Mouse (Mus musculus): Measurements from ENCODE around the gene Lclat1. TPM values are rescaled to one million over a fixed set of nuclear protein-coding genes. Genes with fewer than 3 reads are reported as not detected.

The Lclat1 gene
- polyA plus RNA-seq, 1 experiment = 2.9 TPM

DNA sequence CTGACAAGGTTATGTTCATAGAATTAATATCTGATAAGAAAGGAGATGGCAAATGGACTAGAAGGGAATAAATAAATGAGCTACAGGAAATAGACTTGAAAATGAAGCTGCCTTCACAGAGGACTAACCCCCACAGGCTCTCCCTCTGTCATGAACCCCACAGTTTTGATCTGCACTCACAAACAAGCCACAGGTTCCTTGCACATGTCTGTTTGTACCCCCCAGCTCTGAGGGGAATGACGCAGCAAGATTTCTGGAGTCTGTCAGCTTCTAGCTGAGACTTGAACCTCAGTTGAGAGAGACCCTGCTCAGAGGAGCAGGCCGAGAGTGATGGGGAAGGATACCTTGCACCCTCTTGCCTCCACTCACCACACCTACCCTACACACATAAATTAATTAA is 124.8 kb downstream of the Lclat1 start:
- TF ChIP-seq GATA1 (IDR thresholded peaks at IDR 0.05; ENCODE audit: low read length) = no peak

DNA sequence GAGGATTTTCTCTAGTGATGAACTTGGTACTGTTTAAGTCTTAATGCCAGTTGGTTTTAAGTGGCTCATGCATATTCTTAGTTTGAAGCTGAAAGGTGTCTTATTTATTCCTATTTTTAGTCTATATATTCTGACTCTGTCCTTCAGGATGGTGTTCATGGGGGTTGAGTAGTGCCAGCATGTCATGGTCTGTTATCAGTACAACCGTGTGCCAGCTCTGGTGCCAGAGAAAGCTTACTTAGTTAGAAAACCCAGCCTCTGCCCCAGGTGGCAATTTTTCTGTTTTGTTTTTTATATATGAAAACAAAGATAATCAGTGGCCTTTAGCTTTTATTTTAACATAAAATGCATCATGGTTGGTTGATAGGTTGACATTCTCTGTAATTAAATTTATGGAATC is 126.2 kb downstream of the Lclat1 start:
- TF ChIP-seq GATA1 (IDR thresholded peaks at IDR 0.05; ENCODE audit: low read length) = no peak

DNA sequence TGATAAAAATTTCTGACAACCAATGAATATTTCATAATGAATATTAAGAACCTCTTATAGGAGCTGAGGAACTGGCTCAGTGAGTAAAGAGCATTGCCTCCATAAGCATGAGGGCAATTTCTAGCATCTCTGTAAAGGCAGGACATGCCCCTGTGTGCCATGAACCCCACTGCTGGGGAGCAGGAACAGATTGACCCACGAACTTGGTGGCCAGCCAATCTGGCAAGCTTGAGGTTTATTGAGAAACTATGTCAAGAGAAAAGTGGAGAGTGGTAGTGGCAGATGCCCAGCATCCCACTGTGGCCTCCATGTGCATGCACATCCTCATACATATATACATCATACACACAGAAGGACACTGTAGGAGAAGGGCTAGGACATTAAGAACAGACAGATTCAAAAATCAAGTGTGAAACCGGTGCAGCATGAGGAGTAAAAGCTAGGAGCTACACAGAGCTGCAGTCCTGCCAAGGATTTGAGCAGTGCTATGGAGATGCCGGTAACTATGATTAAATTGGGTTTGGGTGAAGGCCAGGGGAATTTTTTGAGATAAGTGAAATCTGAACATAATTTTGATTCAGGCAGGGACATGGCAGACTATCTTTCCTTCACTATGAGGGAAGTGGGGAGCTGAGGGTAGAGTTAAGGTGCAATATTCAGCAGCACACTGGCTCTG is 129.5 kb downstream of the Lclat1 start:
- TF ChIP-seq GATA1 (IDR thresholded peaks at IDR 0.05; ENCODE audit: low read length) = no peak

DNA sequence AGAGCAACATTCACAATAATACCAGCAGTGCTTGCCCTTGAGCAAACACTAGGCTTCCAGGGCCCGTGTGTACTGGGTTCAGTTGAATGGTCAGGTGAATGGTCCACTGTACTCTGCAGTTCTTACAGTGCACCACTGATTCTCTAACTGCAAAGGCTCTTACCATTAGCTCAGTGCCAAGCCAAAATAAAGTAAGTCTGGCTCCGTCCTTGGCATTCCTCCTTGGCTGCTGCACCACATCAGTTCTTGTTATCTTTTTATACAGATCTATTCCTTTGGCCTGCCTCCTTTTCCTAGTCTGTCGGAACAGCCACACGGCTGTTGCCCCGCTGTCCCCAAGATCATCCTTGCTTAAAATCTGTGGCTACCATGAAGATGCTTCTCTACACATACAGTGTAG is 130.7 kb downstream of the Lclat1 start:
- TF ChIP-seq GATA1 (IDR thresholded peaks at IDR 0.05; ENCODE audit: low read length) = no peak

DNA sequence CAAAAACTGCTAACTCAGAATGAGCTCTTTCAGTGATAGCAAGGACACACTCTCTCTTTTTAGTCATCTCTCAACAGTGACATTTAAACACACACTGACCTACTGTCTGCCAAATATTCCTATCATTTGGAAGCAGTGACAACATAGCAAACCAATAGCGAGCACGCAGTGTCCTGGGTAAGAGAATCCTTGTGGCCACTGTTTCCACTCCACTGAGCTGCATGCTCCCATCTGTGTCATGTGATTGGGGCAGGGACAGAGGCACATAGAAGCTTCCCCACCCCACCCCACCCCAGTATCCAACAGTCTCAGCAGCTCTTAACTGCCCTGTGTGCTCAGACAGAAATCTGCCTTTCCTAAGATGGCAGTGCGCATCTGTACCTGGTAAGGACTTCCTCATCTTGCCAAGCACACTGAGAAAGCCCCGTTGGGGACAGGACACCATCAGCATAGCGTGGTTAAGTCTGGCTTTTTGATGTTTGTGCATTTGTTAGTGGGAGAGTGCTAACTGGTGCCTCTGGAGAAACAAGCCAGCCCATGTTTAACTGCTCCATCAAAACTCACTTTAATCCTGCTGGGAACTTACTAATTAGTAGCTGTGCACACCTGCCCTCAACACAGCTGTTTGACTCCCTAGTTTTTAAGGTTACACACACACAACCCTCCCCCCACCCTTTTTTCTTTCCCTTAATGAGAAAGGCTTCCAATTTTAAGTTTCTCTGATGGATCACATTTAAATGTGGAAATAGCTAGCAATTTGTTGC is 133.5 kb downstream of the Lclat1 start:
- TF ChIP-seq GATA1 (IDR thresholded peaks at IDR 0.05; ENCODE audit: low read length) = no peak

DNA sequence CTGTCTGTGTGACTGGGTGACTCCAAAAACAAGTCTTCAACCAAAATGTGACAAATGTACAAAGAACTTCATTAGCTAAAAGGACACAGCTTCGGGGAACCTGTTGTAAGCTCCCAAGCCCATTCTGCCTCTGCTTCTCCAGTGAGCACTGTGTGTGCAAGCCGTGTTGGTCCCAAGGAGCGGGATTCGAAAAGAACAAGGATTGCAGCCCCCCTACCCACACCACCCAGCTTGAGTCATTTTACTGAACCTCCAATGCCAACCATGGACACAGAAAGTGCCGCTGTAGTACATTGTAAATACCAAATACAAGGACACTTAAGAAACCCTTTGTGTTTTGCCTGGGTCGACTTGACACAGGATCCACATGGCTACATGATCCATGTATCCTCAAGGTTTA is 135.9 kb downstream of the Lclat1 start:
- no peak for TF ChIP-seq GATA1 (IDR thresholded peaks at IDR 0.05; ENCODE audit: low read length)

DNA sequence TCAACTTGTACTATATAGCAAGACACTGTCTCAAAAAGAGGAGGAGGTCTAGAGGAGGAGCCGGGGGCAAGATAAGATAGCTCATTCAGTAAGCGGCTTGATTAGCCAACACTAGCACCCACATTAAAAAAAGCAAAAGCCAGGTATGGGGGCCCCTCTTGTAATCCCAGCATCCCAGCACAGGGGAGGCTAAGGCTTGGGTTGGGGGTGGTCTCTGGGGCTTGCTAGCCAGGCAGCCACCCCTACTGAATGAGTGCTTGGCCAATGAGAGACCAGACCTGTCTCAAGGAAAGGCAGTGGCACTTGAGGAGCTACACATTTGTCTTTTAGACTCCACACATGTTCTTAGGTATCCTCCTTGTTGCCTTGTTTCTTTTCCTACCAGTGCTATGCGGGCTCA is 136.8 kb downstream of the Lclat1 start:
- no peak for TF ChIP-seq GATA1 (IDR thresholded peaks at IDR 0.05; ENCODE audit: low read length)

DNA sequence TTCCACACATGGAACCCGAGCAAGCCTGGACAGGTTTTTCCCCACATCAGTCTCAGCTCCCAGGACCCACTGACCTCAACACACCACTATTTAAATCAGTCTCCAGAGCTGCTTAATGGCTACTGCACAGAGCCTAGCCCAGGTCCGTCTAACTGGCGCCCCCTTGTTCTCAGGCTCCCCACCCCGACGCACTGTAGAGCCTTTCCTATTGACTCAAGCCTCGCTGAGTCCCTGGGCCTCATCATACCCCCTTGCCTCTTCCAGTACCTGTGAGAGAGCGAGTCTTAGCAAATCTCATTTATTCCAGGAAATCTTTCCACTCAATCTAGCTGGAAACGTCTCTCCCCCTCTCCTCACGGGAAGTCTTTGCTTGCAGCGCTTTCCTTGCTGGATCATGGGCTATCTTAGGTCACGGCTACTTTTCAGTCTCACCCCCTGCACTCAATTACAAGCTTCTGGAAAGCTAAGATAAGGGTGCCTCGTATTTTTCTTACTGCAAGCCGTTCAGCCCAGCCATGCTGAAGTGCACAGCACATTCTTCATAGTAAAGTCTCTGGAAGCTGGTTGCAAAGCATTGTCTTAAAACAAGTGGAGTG is 137.4 kb downstream of the Lclat1 start:
- TF ChIP-seq GATA1 (IDR thresholded peaks at IDR 0.05; ENCODE audit: low read length) = no peak

DNA sequence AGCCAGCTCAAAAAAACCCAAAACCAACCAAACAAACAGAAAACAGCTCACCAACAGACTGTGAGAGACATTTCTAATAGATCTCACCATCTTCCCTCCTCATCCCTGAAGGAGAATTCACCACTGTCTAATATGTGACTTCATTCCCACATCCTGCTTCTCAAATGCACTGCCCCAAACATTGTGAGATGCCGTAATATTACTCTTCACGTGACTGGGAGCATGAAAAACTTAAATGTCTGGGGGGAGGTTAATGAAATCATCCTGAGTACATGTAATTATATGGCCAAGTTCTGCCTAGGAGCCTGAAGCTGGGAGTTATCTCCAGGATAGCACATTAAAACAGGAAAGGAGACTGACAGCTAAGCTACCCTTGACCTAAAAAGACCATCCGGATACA is 138.3 kb downstream of the Lclat1 start:
- TF ChIP-seq GATA1 (IDR thresholded peaks at IDR 0.05; ENCODE audit: low read length) = no peak

DNA sequence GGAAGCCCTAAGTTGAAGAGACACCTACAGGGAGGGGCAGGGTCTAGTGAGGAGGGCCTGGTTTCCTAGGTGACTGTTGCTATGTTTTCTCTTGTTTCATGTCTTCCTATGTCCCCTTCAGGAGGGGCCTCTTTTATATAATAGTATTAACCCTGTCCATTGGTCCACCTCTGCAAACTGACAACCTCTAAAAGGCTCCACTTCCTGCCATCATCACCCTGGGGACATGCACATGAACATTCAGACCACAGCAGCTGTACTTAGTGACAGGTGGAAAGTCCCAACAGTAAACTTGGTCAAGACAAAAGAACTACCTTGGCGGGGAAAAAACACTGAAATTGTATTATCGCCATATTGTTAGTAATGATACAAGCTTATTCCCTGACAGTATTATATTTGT is 139.1 kb downstream of the Lclat1 start:
- no peak for TF ChIP-seq GATA1 (IDR thresholded peaks at IDR 0.05; ENCODE audit: low read length)

DNA sequence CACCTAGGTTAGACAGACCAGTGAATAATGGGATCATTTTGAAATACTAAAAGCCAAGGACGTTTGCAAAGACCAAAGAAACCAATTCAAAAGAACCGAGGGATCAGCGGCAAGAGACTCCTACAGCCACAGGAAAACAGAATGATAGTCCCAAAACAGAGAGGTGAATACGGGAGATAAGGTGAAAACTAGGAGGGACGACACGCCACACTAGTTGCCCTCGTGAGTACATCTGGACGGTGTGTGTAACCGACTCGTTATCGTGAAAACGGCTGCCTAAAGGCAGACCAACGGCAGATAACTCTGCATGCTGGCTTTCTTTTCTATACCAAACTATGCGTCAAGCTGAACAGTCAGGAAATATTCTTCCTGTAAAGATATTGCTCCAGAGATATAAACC is 140.0 kb downstream of the Lclat1 start:
- TF ChIP-seq GATA1 (IDR thresholded peaks at IDR 0.05; ENCODE audit: low read length) = no peak

DNA sequence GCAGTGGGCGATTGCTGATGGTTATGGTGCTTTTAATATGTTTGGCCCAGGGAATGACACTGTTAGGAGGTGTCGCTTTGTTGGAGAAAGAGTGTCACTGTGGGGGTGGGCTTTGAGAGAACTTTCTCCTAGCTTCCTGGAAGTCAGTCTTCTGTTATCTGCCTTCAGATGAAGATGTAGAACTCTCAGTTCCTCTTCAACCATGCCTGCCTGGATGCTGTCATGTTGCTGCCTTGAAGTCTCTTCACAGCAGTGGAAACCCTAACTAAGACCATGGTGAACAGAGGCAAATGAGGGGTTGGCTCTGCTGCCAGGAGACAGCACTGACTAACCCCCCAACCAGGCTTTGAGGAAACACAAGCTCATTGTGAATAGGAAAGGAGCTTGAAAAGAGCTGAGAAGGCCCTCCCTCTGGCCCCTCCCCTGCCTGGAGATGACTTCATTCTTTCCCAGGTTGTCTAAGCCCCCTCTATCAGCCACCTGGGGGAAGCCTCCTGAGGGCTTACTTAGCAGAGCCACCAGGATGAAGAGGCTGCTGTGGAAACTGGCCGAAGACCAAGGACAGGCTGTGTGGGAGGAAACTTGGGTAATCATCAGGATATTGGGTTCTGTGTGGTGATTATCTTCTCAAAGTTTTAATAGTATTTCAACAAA is 142.8 kb downstream of the Lclat1 start:
- TF ChIP-seq GATA1 (IDR thresholded peaks at IDR 0.05; ENCODE audit: low read length) = no peak

DNA sequence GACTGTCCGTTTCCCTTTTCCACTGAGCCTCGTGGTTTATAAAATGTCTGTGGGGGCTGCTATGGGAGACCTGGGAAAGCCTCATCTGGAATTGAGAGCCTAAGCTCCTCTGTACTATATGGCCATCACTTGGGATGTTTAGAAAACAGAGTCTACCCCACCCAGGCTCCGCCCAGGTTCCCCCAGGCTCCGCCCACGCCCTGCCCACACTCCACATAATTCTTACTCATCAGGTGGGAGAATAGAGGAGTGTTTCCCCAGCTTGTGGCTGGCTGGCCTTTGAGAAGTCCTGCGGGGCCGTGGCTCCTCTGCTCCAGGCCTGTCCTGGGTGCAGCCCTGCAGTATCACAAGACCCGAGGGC is 143.3 kb downstream of the Lclat1 start:
- TF ChIP-seq GATA1 (IDR thresholded peaks at IDR 0.05; ENCODE audit: low read length) = no peak

DNA sequence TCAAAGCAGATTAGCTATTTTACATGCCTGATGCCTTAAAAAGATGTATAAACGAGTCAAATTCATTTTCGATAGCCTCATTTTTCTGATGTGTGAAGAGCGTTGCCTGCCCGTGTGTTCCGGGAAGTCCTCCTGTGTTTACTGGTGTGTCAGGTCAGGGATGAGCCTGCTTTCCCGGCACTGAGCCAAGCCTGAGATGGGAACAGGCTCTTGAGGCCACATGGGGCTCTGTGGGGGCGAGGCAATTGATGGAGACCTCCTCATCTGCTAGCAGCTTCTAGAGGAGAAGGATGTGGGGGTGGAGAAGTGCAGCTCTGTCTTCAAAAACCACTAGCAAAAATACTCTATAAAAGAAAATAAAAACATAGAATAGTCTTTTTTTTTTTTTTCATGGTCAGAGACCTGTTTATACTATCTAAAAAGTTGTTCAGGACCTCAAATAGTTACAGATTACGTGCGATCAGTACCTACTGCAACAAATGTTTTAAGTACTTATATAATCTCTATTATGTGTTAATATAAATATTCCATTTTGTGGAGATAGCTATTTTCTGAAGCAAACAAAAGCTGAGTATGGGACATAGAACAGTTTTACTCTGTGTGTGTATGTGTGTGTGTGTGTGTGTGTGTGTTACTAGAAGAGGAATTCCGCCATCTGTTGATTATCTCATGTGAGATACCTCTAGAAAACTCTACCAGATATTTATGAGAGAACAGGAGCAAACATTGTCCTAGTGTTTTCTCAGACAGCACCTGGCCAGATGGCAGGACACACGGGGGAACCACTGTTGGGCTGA is 144.2 kb downstream of the Lclat1 start:
- no peak for TF ChIP-seq GATA1 (IDR thresholded peaks at IDR 0.05; ENCODE audit: low read length)

DNA sequence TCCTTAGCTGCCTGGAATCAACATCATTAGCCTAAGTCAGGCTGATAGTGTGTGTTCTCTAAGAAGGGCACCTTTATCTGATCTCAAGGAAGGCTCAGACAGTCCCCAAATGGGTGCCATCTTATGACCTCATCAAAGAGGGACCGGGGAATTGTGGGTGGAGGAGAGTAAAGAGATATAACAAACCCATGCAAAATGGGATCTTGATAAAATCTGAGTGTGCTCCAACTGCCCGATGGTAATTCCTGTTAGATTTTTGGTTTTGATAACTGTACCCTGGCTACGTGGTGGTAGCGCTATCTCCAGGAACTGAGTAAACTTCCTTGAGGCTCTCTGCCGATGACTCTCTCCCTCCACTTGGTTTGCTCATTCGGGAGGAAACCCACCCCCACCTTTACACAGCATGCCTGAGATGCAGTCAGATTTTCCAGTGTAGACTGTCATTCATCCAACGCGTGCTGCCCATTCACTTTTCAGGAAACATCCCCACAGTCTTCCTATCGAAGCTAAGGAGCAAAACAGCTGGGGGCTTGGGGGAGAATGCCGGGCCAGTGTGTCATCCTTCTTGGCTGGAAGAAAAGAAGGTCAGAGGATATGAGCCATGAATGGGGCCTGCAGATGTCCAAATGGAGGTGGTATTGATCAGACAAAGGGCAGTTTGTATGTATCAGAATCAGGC is 145.6 kb downstream of the Lclat1 start:
- no peak for TF ChIP-seq GATA1 (IDR thresholded peaks at IDR 0.05; ENCODE audit: low read length)
